Mouse (Mus musculus): ENCODE results near the gene Gm4302. TPM values are rescaled to one million over a fixed set of nuclear protein-coding genes. Genes with fewer than 3 reads are reported as not detected.

Gm4302 gene
- polyA plus RNA-seq (2012; rRNA removed), result not detected in 2 replicates

DNA sequence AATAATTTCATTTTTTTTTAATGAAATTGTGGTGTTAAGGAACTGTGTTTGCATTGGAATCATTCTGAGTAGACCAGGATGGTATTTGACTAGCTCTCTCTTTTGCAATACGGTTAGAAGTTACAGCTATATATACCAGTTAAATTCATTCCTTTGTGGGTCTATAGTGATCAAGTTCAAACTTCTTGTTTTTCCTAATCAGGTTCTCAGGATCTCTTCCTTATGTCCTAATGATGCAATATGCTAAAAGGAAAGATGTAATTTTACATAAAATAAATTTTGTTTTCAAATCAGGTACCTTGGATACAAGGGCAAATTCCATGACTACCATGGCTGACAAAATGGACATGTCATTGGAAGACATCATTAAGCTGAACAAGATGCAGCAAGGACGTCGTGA lies at the start of gene Gm4302:
Gm4302 (plus strand) TSS at position 301 of the 400 bp plus-strand sequence.

DNA sequence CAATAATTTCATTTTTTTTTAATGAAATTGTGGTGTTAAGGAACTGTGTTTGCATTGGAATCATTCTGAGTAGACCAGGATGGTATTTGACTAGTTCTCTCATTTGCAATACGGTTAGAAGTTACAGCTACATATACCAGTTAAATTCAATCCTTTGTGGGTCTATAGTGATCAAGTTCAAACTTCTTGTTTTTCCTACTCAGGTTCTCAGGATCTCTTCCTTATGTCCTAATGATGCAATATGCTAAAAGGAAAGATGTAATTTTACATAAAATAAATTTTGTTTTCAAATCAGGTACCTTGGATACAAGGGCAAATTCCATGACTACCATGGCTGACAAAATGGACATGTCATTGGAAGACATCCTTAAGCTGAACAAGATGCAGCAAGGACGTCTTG lies 5.3 kb upstream of the Gm4302 start, which contains the start of gene Gm4301:
Gm4301 (plus strand) TSS at position 301 of the 400 bp plus-strand sequence.

DNA sequence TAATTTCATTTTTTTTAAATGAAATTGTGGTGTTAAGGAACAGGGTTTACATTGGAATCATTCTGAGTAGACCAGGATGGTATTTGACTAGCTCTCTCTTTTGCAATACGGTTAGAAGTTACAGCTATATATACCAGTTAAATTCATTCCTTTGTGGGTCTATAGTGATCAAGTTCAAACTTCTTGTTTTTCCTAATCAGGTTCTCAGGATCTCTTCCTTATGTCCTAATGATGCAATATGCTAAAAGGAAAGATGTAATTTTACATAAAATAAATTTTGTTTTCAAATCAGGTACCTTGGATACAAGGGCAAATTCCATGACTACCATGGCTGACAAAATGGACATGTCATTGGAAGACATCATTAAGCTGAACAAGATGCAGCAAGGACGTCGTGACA lies 5.0 kb downstream of the Gm4302 start, which contains the start of gene Gm4303:
Gm4303 (plus strand) TSS at position 301 of the 400 bp plus-strand sequence.

DNA sequence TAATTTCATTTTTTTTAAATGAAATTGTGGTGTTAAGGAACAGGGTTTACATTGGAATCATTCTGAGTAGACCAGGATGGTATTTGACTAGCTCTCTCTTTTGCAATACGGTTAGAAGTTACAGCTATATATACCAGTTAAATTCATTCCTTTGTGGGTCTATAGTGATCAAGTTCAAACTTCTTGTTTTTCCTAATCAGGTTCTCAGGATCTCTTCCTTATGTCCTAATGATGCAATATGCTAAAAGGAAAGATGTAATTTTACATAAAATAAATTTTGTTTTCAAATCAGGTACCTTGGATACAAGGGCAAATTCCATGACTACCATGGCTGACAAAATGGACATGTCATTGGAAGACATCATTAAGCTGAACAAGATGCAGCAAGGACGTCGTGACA lies 10.2 kb downstream of the Gm4302 start, which contains the start of gene Gm4305:
Gm4305 (plus strand) TSS at position 301 of the 400 bp plus-strand sequence.

DNA sequence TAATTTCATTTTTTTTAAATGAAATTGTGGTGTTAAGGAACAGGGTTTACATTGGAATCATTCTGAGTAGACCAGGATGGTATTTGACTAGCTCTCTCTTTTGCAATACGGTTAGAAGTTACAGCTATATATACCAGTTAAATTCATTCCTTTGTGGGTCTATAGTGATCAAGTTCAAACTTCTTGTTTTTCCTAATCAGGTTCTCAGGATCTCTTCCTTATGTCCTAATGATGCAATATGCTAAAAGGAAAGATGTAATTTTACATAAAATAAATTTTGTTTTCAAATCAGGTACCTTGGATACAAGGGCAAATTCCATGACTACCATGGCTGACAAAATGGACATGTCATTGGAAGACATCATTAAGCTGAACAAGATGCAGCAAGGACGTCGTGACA lies 20.4 kb downstream of the Gm4302 start, which contains the start of gene Gm4307:
Gm4307 (plus strand) TSS at position 301 of the 400 bp plus-strand sequence.

DNA sequence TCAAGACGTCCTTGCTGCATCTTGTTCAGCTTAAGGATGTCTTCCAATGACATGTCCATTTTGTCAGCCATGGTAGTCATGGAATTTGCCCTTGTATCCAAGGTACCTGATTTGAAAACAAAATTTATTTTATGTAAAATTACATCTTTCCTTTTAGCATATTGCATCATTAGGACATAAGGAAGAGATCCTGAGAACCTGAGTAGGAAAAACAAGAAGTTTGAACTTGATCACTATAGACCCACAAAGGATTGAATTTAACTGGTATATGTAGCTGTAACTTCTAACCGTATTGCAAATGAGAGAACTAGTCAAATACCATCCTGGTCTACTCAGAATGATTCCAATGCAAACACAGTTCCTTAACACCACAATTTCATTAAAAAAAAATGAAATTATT lies 41.8 kb downstream of the Gm4302 start, which contains the start of gene Gm4312:
Gm4312 (minus strand) TSS at position 101 of the 400 bp plus-strand sequence.

Other genes with a start within 250 kb of the Gm4302 start
- gene Gm4301, start 5.2 kb upstream of the Gm4302 start, polyA plus RNA-seq (2012; rRNA removed), result not detected in 2 replicates
- gene Gm4303, start 5.1 kb downstream of the Gm4302 start, polyA plus RNA-seq (2012; rRNA removed), result not detected in 2 replicates
- gene Gm4305, start 10.3 kb downstream of the Gm4302 start, polyA plus RNA-seq (2012; rRNA removed), result not detected in 2 replicates
- gene Gm4307, start 20.5 kb downstream of the Gm4302 start, polyA plus RNA-seq (2012; rRNA removed), result not detected in 2 replicates
- not detected in 2 replicates for gene Gm4312, start 41.7 kb downstream of the Gm4302 start, polyA plus RNA-seq (2012; rRNA removed)
- gene Tmtc3, start 146.5 kb downstream of the Gm4302 start, polyA plus RNA-seq (2012; rRNA removed), result 0.90 and 1.5 TPM in 2 replicates
- gene Cep290, start 146.7 kb downstream of the Gm4302 start, polyA plus RNA-seq (2012; rRNA removed), result 0.08 TPM in 1 of 2 replicates, not detected in the other
- 2.3 and 4.4 TPM in 2 replicates for gene 4930430F08Rik, start 249.6 kb downstream of the Gm4302 start, polyA plus RNA-seq (2012; rRNA removed)
- not detected in 2 replicates for gene 1700017N19Rik, start 249.6 kb downstream of the Gm4302 start, polyA plus RNA-seq (2012; rRNA removed)